Mouse (Mus musculus) liver, postnatal 0 days (tissue): Measurements from ENCODE around the gene Plppr3.
A peak's percentile ranks its signal among the peaks of the same experiment; 100 is the strongest.

Experiments
- CTCF ChIP-seq: sonication (generic); IDR thresholded peaks from 2 replicates; pipeline ENCODE4 v1.5.1; 2016; ENCODE audit warnings: antibody characterized with exemption, low read depth
- EP300 ChIP-seq: IDR thresholded peaks from 2 replicates; pipeline ENCODE4 v1.6.1; 2016; ENCODE audit warnings: antibody characterized with exemption, low read depth, mild to moderate bottlenecking

GRCm38 (mm10) chr10:79853860-79854795 lies 20.3 kb downstream of the Plppr3 start, which contains the start of gene Ptbp1:
- no peak for TF ChIP-seq CTCF
- peak; percentile 17; the same call in 1 of the 2 replicates for TF ChIP-seq EP300
